Mouse (Mus musculus) 3134 (cell line): ENCODE measurements around the gene Methig1.
"Not testable (repeated sequence)": the region's sequence is repeated elsewhere in the genome, so short reads cannot be mapped to it uniquely, and the experiment has no call there.

Experiments used
- DNase-seq: peaks from one replicate; pipeline ENCODE4 v3.0.0-alpha.2; 2011; ENCODE audit warnings: low spot score; ENCODE audit not compliant: insufficient read length; ENCODE audit errors: extremely low read depth

Gene Methig1

GRCm38 (mm10) chr15:100337328-100337727 lies 15.6 kb upstream of the Methig1 start:
- DNase-seq, result not testable (repeated sequence)

DNA sequence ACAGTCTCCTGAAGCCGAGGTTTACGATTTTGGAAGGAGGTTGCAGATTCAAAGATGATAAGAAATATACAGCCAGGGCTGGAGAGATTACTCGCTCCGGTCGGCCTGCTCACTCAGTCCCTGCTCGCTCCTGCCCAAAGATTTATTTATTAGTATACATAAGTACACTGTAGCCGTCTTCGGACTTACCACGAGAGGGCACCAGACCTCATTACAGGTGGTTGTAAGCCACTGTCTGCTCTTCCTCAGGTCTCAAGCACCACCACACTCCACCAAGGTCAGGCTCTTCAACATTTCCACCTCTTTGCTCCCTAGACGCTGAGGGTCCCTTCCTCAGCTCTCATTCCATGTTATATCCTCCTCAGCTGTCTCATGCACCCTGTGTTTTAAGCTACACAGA lies 15.1 kb upstream of the Methig1 start:
- not testable (repeated sequence) for DNase-seq

DNA sequence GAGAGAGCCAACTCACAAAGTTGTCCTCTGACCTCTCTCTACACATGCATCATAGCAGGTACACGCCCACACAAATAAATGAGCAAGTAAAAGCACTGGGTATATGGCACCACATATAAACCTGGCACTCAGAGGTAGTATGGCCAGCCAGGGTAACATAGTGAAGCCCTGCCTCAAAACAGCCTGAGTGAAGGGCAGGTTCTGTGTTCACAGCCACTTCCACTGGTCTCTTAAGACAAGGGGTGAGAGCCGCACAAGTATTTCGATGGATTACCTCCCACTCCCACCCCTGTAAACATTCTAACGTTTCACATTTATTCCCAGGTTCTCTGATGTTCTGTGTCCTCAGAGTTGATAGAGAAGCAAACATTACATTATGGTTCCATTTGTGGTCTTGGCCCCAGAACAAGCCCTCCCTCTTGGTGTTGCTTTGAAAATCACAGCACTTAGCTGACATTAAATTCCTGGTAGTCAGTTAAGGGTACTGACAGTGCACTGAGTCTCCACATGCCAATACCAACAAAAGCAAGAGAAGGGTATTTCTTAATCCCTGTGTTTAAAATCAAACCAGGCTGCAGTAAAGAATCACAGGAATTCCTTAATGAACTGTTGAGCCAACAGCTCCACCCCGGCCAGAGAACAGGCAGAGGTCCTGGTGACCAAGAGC lies 11.5 kb upstream of the Methig1 start:
- DNase-seq, result not testable (repeated sequence)

- DNase-seq, result no peak
Observed at GRCm38 (mm10) chr15:100345484-100345883, 7.5 kb upstream of the Methig1 start.

DNA sequence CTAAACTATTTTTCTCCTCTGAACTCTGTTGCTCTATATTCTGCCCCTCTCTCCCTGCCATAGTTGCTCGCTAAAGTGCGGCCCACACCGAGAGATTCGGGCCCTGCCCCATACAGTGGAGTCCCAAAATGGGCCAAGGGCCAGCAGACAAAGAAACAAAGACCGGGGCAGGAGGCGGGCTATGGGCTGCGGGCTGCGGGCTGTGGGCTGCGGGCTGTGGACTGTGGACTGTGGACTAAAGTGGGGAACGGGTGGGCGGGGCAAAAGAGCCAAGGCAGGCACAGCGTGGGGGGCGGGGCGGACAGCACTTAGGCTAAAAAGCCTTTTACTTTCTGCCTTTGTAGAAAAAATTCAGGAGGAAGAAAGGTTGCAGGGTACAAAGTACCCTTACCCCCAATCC lies 6.2 kb upstream of the Methig1 start:
- DNase-seq, result no peak

DNA sequence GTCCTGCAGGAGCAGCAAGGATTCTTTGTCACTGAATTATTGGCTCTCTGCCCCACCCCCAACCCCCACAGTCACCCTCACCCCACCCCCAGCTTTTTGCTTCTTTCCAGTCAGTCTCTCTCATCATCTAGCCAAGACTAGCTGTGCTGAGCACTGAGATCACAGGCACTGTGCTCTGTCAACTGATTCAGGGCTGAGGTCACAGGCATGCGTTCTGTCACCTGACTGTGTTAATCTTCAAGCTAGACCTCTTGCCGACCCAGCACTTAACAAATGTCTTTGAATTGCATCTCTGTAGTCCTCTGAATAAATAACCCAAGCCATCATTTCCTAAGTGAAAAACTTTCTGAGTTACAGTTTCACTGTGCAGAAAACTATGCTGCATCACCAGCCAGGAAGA lies 3.5 kb upstream of the Methig1 start:
- DNase-seq, result no peak

DNA sequence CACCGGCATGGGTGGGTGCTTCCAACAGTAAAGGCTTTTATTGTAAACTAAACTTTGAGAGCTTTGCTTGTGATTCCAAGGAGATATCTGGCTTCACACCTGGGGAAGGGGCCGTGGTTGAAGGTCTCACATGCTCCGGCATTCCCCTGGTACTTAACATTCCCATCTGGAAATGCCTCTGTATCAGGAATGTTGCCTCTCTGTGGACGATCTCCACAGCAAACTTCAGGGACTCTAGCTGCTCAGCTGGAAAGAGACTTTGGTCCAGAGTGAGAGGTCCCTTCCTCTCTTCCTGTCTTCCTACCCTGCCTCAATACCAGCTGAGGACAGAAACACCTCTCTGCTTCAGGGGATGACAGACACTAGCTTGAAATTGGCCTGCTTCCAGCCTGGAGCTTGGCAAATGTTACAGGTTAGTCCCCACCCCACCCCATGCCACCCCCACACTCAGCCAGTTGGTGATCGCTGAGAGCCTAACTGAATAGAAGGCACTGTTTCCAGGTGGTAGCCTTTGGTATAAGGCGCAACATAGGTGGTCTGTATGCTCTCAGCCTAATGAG lies 1.4 kb upstream of the Methig1 start:
- no peak for DNase-seq

- DNase-seq, result not testable (repeated sequence)
Observed at GRCm38 (mm10) chr15:100353399-100353798, 450 bp downstream of the Methig1 start.

- no peak for DNase-seq
Observed at GRCm38 (mm10) chr15:100355876-100356275, 2.9 kb downstream of the Methig1 start.

DNA sequence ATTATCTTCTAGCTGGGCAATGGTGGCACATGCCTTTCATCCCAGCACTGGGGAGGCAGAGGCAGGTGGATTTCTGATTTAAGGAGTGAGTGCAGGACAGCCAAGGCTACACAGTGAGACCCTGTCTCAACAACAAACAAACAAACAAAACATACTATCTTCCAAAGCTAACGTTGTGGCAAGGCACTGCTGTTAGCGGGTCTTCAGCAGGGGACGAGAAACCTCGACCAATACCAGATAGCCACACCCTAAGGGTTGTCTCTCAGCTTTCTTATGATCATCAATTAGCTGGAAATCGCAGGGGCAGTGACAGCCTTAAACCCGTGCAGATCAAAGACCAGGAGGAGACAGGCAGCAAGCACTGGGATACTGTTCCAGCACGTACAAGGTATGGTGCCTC lies 11.3 kb downstream of the Methig1 start, which contains the start of gene Higd1c:
Gene Higd1c (plus strand): TSS at position 301 of the 400 bp plus-strand sequence.
- DNase-seq, result no peak

GRCm38 (mm10) chr15:100365967-100366366 lies 13.0 kb downstream of the Methig1 start:
- DNase-seq, result not testable (repeated sequence)

- DNase-seq, result no peak
Observed at GRCm38 (mm10) chr15:100367119-100367518, 14.2 kb downstream of the Methig1 start.

DNA sequence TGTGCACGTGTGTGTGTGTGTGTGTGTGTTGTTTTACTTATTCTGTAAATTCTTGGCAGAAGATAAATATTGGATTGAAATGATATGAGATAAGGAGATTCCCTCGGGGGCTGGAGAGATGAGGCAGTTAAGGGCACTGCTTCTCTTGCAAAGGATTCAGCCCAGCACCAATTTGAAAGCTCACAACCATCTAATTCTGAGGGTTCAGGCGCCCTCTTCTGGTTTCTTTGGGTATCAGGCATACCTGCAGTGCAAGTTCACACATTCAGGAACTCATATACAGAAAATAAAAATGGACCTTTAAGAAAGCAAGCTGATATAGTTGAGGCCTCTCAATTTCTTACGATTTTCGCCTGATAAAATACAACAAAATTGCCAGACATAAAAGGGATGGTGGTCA lies 22.1 kb downstream of the Methig1 start:
- DNase-seq, result no peak

DNA sequence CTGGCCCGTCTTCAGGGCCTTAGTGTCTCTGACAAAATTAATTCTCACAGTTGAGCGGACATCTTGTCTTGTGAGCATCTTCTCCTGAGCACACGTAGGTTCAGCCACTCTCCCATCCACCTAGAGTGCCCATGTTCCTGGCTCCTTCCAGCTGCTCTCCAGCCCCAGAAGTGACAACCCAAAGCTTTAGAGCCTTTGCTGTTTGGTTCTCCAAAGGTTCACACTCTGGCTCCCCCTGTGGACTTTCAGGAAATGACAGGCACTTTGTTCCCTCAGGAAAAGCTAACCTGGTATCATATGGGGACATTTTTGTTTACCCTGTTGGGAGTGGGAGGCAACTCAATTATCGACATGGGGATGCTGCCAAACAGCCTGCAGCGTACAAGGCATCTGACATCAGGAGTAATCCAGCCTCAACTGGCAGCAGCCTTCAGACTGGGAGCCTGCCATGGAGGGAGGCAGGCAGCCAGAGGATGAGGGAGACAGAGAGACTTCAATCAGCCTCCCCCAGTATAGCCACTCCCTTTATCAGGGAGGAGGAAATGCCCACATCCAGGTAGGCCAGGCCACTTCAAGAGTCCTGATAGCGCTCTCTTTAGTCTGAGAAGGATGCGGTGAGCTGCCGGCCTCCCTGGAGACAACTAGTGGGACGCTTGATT lies 25.0 kb downstream of the Methig1 start:
- DNase-seq, result not testable (repeated sequence)

DNA sequence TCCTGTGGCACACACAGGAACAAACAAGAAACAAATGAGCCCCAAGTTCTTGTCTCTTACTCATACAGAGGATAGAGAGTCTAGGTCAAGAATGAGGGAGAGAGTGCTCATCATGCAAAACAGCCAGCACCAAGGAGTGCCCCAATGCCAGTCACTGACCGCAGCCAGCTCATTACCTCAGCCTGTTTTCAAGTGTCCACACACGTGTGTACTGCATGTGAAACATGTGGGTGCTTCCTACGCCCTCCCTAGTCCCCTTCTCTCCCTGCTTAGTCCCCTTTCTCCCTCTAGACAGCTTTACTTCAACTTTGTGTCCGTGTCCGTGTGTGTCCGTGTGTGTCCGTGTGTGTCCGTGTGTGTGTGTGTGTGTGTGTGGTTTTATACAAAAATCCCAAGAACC lies 26.7 kb downstream of the Methig1 start:
- no peak for DNase-seq

GRCm38 (mm10) chr15:100380104-100380503 lies 27.2 kb downstream of the Methig1 start:
- no peak for DNase-seq

GRCm38 (mm10) chr15:100385705-100386104 lies 32.8 kb downstream of the Methig1 start:
- no peak for DNase-seq

GRCm38 (mm10) chr15:100387544-100388223 lies 34.7 kb downstream of the Methig1 start:
- DNase-seq, result no peak

DNA sequence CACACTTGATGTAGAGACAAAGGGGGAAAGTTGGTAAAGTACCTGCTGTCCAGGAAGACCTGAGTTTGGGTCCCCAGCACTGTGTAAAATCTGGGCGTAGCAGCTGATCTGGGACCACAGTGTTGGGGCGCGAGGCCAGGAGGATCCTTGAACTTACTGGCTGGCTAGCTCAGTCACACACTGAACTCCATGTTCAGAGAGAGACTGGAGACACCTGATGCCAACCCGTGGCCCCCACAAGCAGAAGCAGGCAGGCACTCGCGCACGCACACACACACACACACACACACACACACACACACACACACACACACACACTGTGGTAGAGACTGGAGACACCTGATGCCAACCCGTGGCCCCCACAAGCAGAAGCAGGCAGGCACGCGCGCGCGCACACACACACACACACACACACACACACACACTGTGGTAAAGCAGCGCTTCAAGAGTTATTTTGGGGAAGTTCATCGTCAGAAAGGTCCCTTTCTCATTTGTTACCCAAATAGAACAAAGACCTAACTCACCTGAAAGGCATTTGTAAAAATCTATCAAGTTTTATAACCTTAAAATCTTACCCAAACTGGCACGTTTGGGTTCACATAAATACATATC lies 35.4 kb downstream of the Methig1 start:
- no peak for DNase-seq

GRCm38 (mm10) chr15:100388886-100389285 lies 35.9 kb downstream of the Methig1 start:
- DNase-seq, result no peak

DNA sequence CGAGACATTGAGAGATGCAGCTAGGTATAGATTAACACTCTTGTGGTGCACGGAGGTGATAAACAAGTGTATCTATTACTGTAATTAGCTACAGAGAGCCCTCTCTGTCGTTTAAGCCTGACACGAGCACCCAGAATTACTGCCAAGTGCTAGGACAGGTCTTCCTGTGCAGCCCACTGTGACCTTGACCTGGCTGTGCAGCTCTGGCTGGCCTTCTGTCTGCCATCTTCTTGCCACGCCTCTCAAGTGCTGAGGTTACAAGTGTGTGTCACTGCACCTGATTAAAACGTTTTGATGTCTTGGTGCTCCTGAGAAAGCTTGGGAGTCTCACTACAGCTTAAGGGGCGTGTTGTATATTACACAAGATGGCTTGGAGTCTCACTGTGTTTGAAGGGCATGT lies 38.1 kb downstream of the Methig1 start:
- DNase-seq, result no peak
